Comparison of ENCODE assay signal across 14 mouse cellular contexts in genomic region chr8:70650351-70650750, GRCm38 (mm10). TPM values are rescaled to one million over a fixed set of nuclear protein-coding genes. Genes with fewer than 3 reads are reported as not detected.
DNase-seq lines count a peak whose midpoint lies in the region; ATAC-seq and TF ChIP-seq lines count a peak whose summit lies in the region.
"Had no signal": no experiment of that assay in that cellular context is flagged by ENCODE, and none has a peak within 500 bp of the region (broad histone marks: within the 10 kb centered on the region; RNA-seq: fewer than 3 reads in every experiment).

No protein-coding gene starts in this region.

- H3K4me2 ChIP-seq in intestine, embryonic 15.5 days (replicated peaks) = no peak overlapping the region
- H3K4me2 ChIP-seq: hindbrain, embryonic 15.5 days had no signal

- no peaks in the 10 kb centered on the region for H3K27me3 ChIP-seq in heart, adult 2 months (ENCODE audit: control insufficient read depth, insufficient read depth, low read length)
- no peaks in the 10 kb centered on the region for H3K27me3 ChIP-seq in E14TG2a.4 (ENCODE audit: insufficient read depth, low read length)
- H3K27me3 ChIP-seq in intestine, embryonic 15.5 days (replicated peaks) = no peaks in the 10 kb centered on the region
- H3K27me3 ChIP-seq: hindbrain, embryonic 15.5 days had no signal

- H3K9me3 ChIP-seq in E14TG2a.4 (ENCODE audit: low read length) = no peaks in the 10 kb centered on the region
- H3K9me3 ChIP-seq in intestine, embryonic 15.5 days = no peaks in the 10 kb centered on the region
- H3K9me3 ChIP-seq: hindbrain, embryonic 15.5 days; limb, embryonic 10.5 days had no signal

- DNase-seq in heart, adult 2 months = no peak
- no peak for DNase-seq in heart, adult 18-20 months
- DNase-seq in layer of hippocampus, adult 2 months (ENCODE audit: low spot score in 2 of 2) = no peak
- no peak for DNase-seq in layer of hippocampus, postnatal 14 days (ENCODE audit: low spot score in 2 of 2)
- DNase-seq in natural killer cell, adult 2 months (ENCODE audit: low spot score in 2 of 2) = no peak
- DNase-seq: cerebellum, adult 8-10 months; gastrocnemius, postnatal 10 days; kidney, postnatal 14 days; lung, adult 18-20 months had no signal

- 0 out of 2 replicates have a peak, but pooled peaks have one; percentile 12 for TF ChIP-seq CTCF in heart, adult 2 months (IDR thresholded peaks at IDR 0.05)
- peak; percentile 30; the same call in 1 of the 2 replicates for TF ChIP-seq CTCF in layer of hippocampus, adult 2 months (conservative IDR thresholded peaks at IDR 0.05)
- TF ChIP-seq CTCF in E14TG2a.4 (conservative IDR thresholded peaks at IDR 0.05; ENCODE audit: low read length) = no peak

- H3K9ac ChIP-seq in heart, adult 2 months (ENCODE audit: low read depth, low read length) = no peak overlapping the region
- no peak overlapping the region for H3K9ac ChIP-seq in intestine, embryonic 15.5 days
- H3K9ac ChIP-seq: hindbrain, embryonic 15.5 days had no signal

- no peak for ATAC-seq in intestine, embryonic 15.5 days

- intact Hi-C loops in heart, adult 2 months (cut with DNase I) = no loop called here

- H3K4me3 ChIP-seq in heart, adult 2 months = no peak overlapping the region
- no peak overlapping the region for H3K4me3 ChIP-seq in layer of hippocampus, adult 2 months
- H3K4me3 ChIP-seq in E14TG2a.4 (replicated peaks; ENCODE audit: low read length) = peak overlapping the region; percentile 68
- H3K4me3 ChIP-seq in intestine, embryonic 15.5 days (replicated peaks) = no peak overlapping the region
- H3K4me3 ChIP-seq: hindbrain, embryonic 15.5 days; limb, embryonic 10.5 days had no signal

- peaks cover 5% of the 10 kb centered on the region for H3K36me3 ChIP-seq in heart, adult 2 months (ENCODE audit: control insufficient read depth, insufficient read depth, low read length)
- peaks cover 56% of the 10 kb centered on the region for H3K36me3 ChIP-seq in E14TG2a.4 (ENCODE audit: insufficient read depth, low read length)
- 0 out of 2 replicates have a peak, but pooled peaks cover 11% of the 10 kb centered on the region for H3K36me3 ChIP-seq in intestine, embryonic 15.5 days

- H3K27ac ChIP-seq in heart, adult 2 months = no peak overlapping the region; the same call in none of the 2 replicates
- no peak overlapping the region for H3K27ac ChIP-seq in layer of hippocampus, adult 2 months
- peak overlapping the region; percentile 67; the same call in 1 of the 2 replicates for H3K27ac ChIP-seq in intestine, embryonic 15.5 days

- no peak for TF ChIP-seq POLR2A in heart, adult 2 months (IDR thresholded peaks at IDR 0.05; ENCODE audit: insufficient read depth, low read depth, low read length)

- 96% methylated on average over 17 of the region's 17 CpGs for WGBS in heart, adult 2 months
- WGBS in intestine, embryonic 15.5 days = 86% methylated on average over 17 of the region's 17 CpGs

- no peaks in the 10 kb centered on the region for H3K79me2 ChIP-seq in heart, adult 2 months (replicated peaks; ENCODE audit: control insufficient read depth, insufficient read depth, low read length)

- TF ChIP-seq EP300 in heart, adult 2 months (IDR thresholded peaks at IDR 0.05; ENCODE audit: insufficient read depth, low read depth, low read length) = no peak

- H3K4me1 ChIP-seq in heart, adult 2 months (ENCODE audit: control insufficient read depth, insufficient read depth, low read length) = peaks cover 32% of the 10 kb centered on the region
- H3K4me1 ChIP-seq in E14TG2a.4 (replicated peaks; ENCODE audit: low read depth, low read length) = peaks cover 86% of the 10 kb centered on the region
- H3K4me1 ChIP-seq in intestine, embryonic 15.5 days (replicated peaks) = peaks cover 49% of the 10 kb centered on the region

RNA-seq across cellular contexts. Expression of gene Pgpep1, which starts 9.8 kb away (rescaled TPM):
- total RNA-seq in heart, adult 2 months (2021) = 10 to 100 TPM; 39.7 to 48.4 TPM
- polyA plus RNA-seq in heart, adult 2 months (2012; rRNA removed) = 35.5 and 44.8 TPM in 2 replicates
- 10 to 100 TPM; 40.5 to 41.1 TPM for total RNA-seq in heart, adult 18-20 months (2021)
- 10 to 100 TPM; 25.4 to 29.1 TPM for total RNA-seq in layer of hippocampus, adult 2 months (2021)
- total RNA-seq in layer of hippocampus, postnatal 14 days (2021) = 10 to 100 TPM; 25.9 to 30.8 TPM
- 58.0 and 74.2 TPM in 2 replicates for polyA plus RNA-seq in intestine, embryonic 15.5 days (2015; fragmentation: Nextera tagmentation; extraction: Ambion mirVana)

RNA-seq across cellular contexts. Expression of gene Gdf15, which starts 18.1 kb away (rescaled TPM):
- 1 to 10 TPM; 1.1 to 2.0 TPM for total RNA-seq in heart, adult 2 months (2021)
- 0.38 and 3.8 TPM in 2 replicates for polyA plus RNA-seq in heart, adult 2 months (2012; rRNA removed)
- total RNA-seq in heart, adult 18-20 months (2021) = 1 to 10 TPM; 1.4 to 2.0 TPM
- under 1 TPM in 1 of 2 experiments, not detected in 1; 0.25 TPM for total RNA-seq in layer of hippocampus, adult 2 months (2021)
- total RNA-seq in layer of hippocampus, postnatal 14 days (2021) = not detected
- polyA plus RNA-seq in intestine, embryonic 15.5 days (2015; fragmentation: Nextera tagmentation; extraction: Ambion mirVana) = 2.3 and 2.9 TPM in 2 replicates
- total RNA-seq: gastrocnemius, postnatal 10 days; megakaryocyte-erythroid progenitor cell, adult 5-6 weeks had no signal
- polyA plus RNA-seq: limb, embryonic 10.5 days had no signal

RNA-seq across cellular contexts. Expression of gene Lsm4, which starts 22.7 kb away (rescaled TPM):
- total RNA-seq in heart, adult 2 months (2021) = 10 to 100 TPM; 56.9 to 64.2 TPM
- polyA plus RNA-seq in heart, adult 2 months (2012; rRNA removed) = 54.1 and 68.3 TPM in 2 replicates
- total RNA-seq in heart, adult 18-20 months (2021) = 10 to 100 TPM; 66.7 to 73.1 TPM
- 10 to 100 TPM; 58.2 to 61.8 TPM for total RNA-seq in layer of hippocampus, adult 2 months (2021)
- total RNA-seq in layer of hippocampus, postnatal 14 days (2021) = 10 to 100 TPM; 67.8 to 71.7 TPM
- polyA plus RNA-seq in intestine, embryonic 15.5 days (2015; fragmentation: Nextera tagmentation; extraction: Ambion mirVana) = 286 and 323 TPM in 2 replicates

RNA-seq across cellular contexts. Expression of gene Lrrc25, which starts 34.4 kb away (rescaled TPM):
- total RNA-seq in heart, adult 2 months (2021) = 1 to 10 TPM; 1.6 to 1.8 TPM
- polyA plus RNA-seq in heart, adult 2 months (2012; rRNA removed) = 3.6 and 4.5 TPM in 2 replicates
- total RNA-seq in heart, adult 18-20 months (2021) = 1 to 10 TPM; 1.6 to 2.5 TPM
- total RNA-seq in layer of hippocampus, adult 2 months (2021) = under 1 TPM; 0.54 to 0.97 TPM
- total RNA-seq in layer of hippocampus, postnatal 14 days (2021) = 1 to 10 TPM; 1.1 to 1.4 TPM
- 2.4 and 2.5 TPM in 2 replicates for polyA plus RNA-seq in intestine, embryonic 15.5 days (2015; fragmentation: Nextera tagmentation; extraction: Ambion mirVana)

RNA-seq across cellular contexts. Expression of gene Ssbp4, which starts 41.7 kb away (rescaled TPM):
- 10 to 100 TPM; 34.6 to 35.8 TPM for total RNA-seq in heart, adult 2 months (2021)
- polyA plus RNA-seq in heart, adult 2 months (2012; rRNA removed) = 45.6 and 72.8 TPM in 2 replicates
- 10 to 100 TPM; 29.9 to 35.7 TPM for total RNA-seq in heart, adult 18-20 months (2021)
- total RNA-seq in layer of hippocampus, adult 2 months (2021) = 100 to 1,000 TPM; 274 to 297 TPM
- 100 to 1,000 TPM; 253 to 259 TPM for total RNA-seq in layer of hippocampus, postnatal 14 days (2021)
- 86.9 and 91.7 TPM in 2 replicates for polyA plus RNA-seq in intestine, embryonic 15.5 days (2015; fragmentation: Nextera tagmentation; extraction: Ambion mirVana)
